Mouse (Mus musculus): ENCODE measurements around the gene Dnaaf1. TPM values are rescaled to one million over a fixed set of nuclear protein-coding genes. Genes with fewer than 3 reads are reported as not detected.

The Dnaaf1 gene
- polyA plus RNA-seq, 1 experiment from 2014 or later, result 0.23 TPM

DNA sequence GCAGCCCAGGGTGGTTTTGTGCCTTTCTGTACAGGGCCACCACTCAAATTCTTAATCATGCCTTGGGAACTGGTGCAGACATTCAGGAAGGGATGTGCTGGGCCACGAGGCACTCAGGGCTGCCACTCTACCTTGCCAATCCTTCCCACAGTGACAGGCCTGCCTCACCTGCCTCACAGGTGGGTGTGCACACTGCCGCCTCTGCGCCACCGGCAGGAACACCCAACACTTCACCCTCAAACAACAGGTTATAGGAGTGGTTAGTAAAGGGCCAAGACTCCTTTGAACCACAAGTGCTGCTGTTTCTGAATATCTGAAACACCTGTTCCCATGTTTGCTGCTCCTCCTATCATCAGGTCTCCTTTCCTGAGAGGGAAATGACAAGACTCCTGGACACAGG is 2.6 kb upstream of the Dnaaf1 start:
- peaks cover 15% of the 10 kb centered on the region for H3K27me3 ChIP-seq (replicated peaks)
- H3K9me3 ChIP-seq (replicated peaks), result no peaks in the 10 kb centered on the region
- 83% methylated on average over 4 of the region's 4 CpGs for WGBS
- H3K4me3 ChIP-seq, result no peak overlapping the region
- no peak for ATAC-seq (ENCODE audit: insufficient number of reproducible peaks, low FRiP score)
- H3K36me3 ChIP-seq, result peaks cover 4% of the 10 kb centered on the region; the same call in 1 of the 2 replicates
- no peak overlapping the region for H3K9ac ChIP-seq
- no peak overlapping the region for H3K4me2 ChIP-seq
- H3K27ac ChIP-seq (ENCODE audit: poor library complexity, severe bottlenecking), result no peak overlapping the region
- H3K4me1 ChIP-seq (replicated peaks), result peaks cover 9% of the 10 kb centered on the region

DNA sequence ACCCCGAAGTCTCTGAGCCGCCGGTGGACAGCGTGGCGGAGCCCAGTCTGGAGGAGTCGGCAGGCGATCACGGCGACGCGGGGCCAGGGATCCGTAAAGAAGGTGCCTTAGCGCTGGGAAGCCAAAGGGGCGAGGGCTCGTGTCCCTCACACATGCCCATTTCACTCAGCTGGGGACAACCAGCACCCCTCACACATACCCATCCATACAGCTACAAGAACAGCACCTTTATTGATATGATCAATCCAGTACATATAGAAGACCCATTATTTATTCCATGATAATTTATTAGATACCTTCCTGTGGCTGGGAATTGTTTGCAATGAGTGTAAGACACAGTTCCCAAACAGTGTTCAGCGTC is 311 bp downstream of the Dnaaf1 start:
- WGBS, result 3% methylated on average over 16 of the region's 16 CpGs
- Histone ChIP-seq H3K27me3 (replicated peaks) (peaks cover 21% of the 10 kb centered on the region), H3K4me1 (replicated peaks) (peaks cover 25% of the 10 kb centered on the region), H3K4me3 (peak overlapping the region; percentile 82), H3K9me3 (replicated peaks) (no peaks in the 10 kb centered on the region), H3K4me2 (peak overlapping the region; percentile 98), H3K9ac (peak overlapping the region; percentile 82; the same call in 1 of the 2 replicates), H3K27ac (ENCODE audit: poor library complexity, severe bottlenecking) (no peak overlapping the region), H3K36me3 (no peaks in the 10 kb centered on the region)
- no peak for ATAC-seq (ENCODE audit: insufficient number of reproducible peaks, low FRiP score)

DNA sequence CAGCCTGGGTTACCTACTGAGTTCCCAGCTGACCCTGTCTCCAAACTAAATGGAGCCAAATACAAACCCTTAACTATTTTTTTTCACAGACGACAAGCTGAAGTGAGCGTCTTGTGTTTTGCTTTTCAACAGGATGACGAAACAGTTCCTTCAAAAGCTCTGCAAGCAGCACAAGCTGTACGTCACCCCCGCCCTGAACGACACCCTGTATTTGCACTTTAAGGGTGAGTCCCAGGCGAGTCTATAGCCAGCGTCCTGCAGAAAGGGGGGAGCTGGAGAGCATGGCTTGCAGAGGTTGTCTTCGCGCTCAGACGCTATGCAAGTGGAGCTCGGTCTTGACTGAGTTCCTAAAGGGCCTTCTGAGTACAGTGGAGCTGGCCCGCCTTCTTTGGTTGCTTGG is 4.1 kb downstream of the Dnaaf1 start:
- H3K36me3 ChIP-seq, result no peaks in the 10 kb centered on the region
- peaks cover 21% of the 10 kb centered on the region for H3K27me3 ChIP-seq (replicated peaks)
- no peak overlapping the region for H3K4me3 ChIP-seq
- H3K9ac ChIP-seq, result no peak overlapping the region
- peaks cover 40% of the 10 kb centered on the region for H3K4me1 ChIP-seq (replicated peaks)
- no peak for ATAC-seq (ENCODE audit: insufficient number of reproducible peaks, low FRiP score)
- 46% methylated on average over 13 of the region's 13 CpGs for WGBS
- H3K9me3 ChIP-seq (replicated peaks), result no peaks in the 10 kb centered on the region
- H3K4me2 ChIP-seq, result no peak overlapping the region
- H3K27ac ChIP-seq (ENCODE audit: poor library complexity, severe bottlenecking), result no peak overlapping the region

DNA sequence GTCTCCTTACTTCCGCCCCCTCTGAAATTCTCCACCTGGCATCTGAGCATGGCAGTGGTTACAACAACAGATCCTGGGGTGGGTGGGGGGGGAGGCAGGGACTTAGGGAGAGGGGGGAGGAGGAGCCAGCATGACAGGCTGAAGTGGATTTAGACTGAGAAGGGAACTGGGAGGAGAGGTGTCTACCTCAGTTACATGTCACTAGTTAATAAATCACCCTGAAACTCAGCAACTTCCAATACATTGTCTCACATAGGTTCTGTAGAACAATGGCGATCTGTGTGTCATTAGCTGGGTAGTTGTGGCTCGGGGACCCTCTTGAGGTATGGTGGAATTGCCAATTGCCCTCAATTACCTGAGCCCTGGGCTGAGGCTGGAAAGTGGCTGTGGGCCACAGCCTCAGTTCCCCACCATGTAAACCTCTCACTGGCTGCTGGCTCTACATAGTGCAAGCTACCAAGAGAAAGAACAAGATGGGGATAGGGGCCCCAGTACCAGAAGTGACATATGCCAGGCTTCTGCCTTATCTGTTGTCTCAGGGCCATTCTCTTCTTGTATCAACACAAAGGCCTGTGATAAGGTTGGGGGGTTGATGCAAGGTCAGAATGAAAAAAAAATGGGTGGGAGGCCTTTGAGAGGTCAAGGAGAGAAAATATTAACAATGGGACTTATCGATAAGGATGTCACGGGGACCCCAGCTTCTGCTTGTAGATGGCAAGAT is 5.6 kb downstream of the Dnaaf1 start:
- Histone ChIP-seq H3K27ac (ENCODE audit: poor library complexity, severe bottlenecking) (peak overlapping the region; percentile 28), H3K4me3 (no peak overlapping the region), H3K27me3 (replicated peaks) (peaks cover 21% of the 10 kb centered on the region), H3K9ac (no peak overlapping the region), H3K4me1 (replicated peaks) (peaks cover 49% of the 10 kb centered on the region), H3K36me3 (no peaks in the 10 kb centered on the region), H3K4me2 (no peak overlapping the region; the same call in 1 of the 2 replicates), H3K9me3 (replicated peaks) (no peaks in the 10 kb centered on the region)
- ATAC-seq (ENCODE audit: insufficient number of reproducible peaks, low FRiP score), result peak; percentile 84
- WGBS, result 43% methylated on average over 5 of the region's 5 CpGs

DNA sequence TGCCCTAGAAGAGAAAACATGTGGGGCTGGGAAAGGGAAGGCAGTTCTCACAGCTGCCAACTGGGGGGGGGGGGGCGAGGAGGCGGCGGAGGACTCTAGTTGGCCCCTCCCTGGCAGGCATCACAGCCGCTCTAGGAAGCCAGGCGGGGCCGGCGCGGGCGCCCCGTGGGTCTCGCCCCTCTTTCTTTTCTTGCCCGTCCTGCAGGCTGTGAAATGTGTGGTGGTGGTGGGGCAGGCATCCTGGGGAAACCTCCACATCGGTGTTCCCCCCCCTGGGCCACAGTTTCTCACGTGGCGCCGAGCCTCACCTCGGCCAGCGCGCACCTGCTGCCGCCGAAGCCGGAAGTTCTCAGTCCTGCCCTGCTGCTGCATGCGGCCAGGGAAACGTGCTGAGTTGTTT is 10.9 kb downstream of the Dnaaf1 start:
- ATAC-seq (ENCODE audit: insufficient number of reproducible peaks, low FRiP score), result 0 out of 2 replicates have a peak, but pooled peaks have one; percentile 37

DNA sequence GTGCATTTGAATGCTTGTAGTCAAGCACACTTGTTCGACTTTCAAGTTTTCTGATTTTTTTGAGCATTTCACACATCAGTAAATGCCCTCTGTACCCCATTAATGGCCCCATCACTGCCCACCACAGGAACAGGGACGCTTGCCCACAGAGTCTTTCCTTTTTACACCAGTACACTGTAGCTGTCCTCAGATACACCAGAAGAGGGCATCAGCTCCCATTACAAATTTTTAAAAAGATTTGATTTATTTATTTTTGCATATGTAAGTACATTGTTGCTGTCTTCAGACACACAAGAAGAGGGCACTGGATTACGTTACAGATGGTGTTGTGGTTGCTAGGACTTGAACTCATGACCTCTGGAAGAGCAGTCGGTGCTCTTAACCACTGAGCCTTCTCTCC is 13.3 kb downstream of the Dnaaf1 start:
- Histone ChIP-seq H3K27ac (ENCODE audit: poor library complexity, severe bottlenecking) (peak overlapping the region; percentile 86), H3K36me3 (no peaks in the 10 kb centered on the region), H3K9ac (no peak overlapping the region; the same call in 1 of the 2 replicates), H3K4me3 (no peak overlapping the region), H3K9me3 (replicated peaks) (no peaks in the 10 kb centered on the region; the same call in 1 of the 2 replicates), H3K4me2 (peak overlapping the region; percentile 37), H3K4me1 (replicated peaks) (peaks cover 48% of the 10 kb centered on the region), H3K27me3 (replicated peaks) (peaks cover 8% of the 10 kb centered on the region; the same call in 1 of the 2 replicates)
- 57% methylated on average over 4 of the region's 4 CpGs for WGBS
- no peak for ATAC-seq (ENCODE audit: insufficient number of reproducible peaks, low FRiP score)

More for the DNA sequence above, 10.9 kb downstream of the Dnaaf1 start:
- Histone ChIP-seq H3K4me1 (replicated peaks) (peaks cover 63% of the 10 kb centered on the region), H3K9ac (peak overlapping the region; percentile 66), H3K4me2 (peak overlapping the region; percentile 68), H3K9me3 (replicated peaks) (no peaks in the 10 kb centered on the region; the same call in 1 of the 2 replicates), H3K27ac (ENCODE audit: poor library complexity, severe bottlenecking) (no peak overlapping the region), H3K27me3 (replicated peaks) (no peaks in the 10 kb centered on the region), H3K36me3 (no peaks in the 10 kb centered on the region), H3K4me3 (peak overlapping the region; percentile 43)
- WGBS, result 20% methylated on average over 17 of the region's 24 CpGs

DNA sequence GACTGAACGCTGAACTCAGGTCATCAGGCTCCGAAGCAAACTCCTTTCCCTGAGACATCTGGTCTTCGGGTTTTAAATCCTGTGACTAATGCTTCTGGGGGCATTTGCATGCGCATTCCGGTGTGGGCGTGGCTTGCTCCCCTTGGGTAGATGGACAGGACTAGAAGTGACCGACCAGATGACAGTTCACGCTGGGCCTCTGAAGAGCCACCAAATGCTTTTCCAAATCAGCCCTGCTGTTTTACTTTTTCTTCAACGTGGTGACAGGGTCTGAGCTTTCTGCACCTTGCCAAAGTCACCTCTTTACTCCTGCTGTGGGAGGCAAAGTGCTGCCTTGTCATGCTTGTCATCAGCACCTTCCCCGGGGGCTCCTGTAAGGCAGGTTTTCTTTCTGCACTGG is 13.8 kb downstream of the Dnaaf1 start:
- Histone ChIP-seq H3K4me1 (replicated peaks) (peaks cover 49% of the 10 kb centered on the region), H3K9me3 (replicated peaks) (no peaks in the 10 kb centered on the region; the same call in 1 of the 2 replicates), H3K36me3 (no peaks in the 10 kb centered on the region), H3K4me3 (no peak overlapping the region), H3K27ac (ENCODE audit: poor library complexity, severe bottlenecking) (peak overlapping the region; percentile 86), H3K9ac (no peak overlapping the region; the same call in 1 of the 2 replicates), H3K27me3 (replicated peaks) (peaks cover 8% of the 10 kb centered on the region; the same call in 1 of the 2 replicates), H3K4me2 (peak overlapping the region; percentile 37)
- peak; percentile 74 for ATAC-seq (ENCODE audit: insufficient number of reproducible peaks, low FRiP score)
- whole genome bisulfite sequencing, result 12% methylated on average over 10 of the region's 10 CpGs

DNA sequence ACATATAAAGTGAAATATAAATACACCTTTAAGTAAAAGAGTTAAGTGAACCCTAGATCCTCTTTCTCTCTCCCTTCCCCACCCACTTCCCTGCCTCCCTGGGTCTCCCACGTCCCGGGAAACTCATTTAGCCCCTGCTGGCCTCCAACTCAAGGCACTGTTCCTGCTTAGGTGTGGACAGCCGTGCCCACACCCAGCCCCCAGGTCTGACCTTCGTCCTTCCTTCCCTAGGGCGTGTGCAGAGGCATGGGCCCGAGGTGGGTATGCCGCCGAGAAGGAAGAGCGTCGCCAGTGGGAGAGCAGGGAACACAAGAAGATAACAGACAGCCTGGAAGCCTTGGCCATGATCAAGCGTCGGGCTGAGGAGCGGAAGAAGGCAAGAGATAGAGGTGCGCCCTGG is 15.3 kb downstream of the Dnaaf1 start:
- no peak overlapping the region for H3K9ac ChIP-seq
- H3K4me3 ChIP-seq, result no peak overlapping the region
- H3K9me3 ChIP-seq (replicated peaks), result no peaks in the 10 kb centered on the region; the same call in 1 of the 2 replicates
- no peak for ATAC-seq (ENCODE audit: insufficient number of reproducible peaks, low FRiP score)
- H3K4me2 ChIP-seq, result no peak overlapping the region
- WGBS, result 50% methylated on average over 14 of the region's 14 CpGs
- peaks cover 52% of the 10 kb centered on the region for H3K4me1 ChIP-seq (replicated peaks)
- H3K36me3 ChIP-seq, result no peaks in the 10 kb centered on the region
- peaks cover 8% of the 10 kb centered on the region; the same call in 1 of the 2 replicates for H3K27me3 ChIP-seq (replicated peaks)
- H3K27ac ChIP-seq (ENCODE audit: poor library complexity, severe bottlenecking), result no peak overlapping the region

- WGBS, result 86% methylated on average over 7 of the region's 7 CpGs
- Histone ChIP-seq H3K9me3 (replicated peaks) (no peaks in the 10 kb centered on the region; the same call in 1 of the 2 replicates), H3K9ac (no peak overlapping the region), H3K4me1 (replicated peaks) (peaks cover 56% of the 10 kb centered on the region), H3K27ac (ENCODE audit: poor library complexity, severe bottlenecking) (no peak overlapping the region), H3K36me3 (no peaks in the 10 kb centered on the region), H3K4me2 (no peak overlapping the region), H3K4me3 (no peak overlapping the region), H3K27me3 (replicated peaks) (peaks cover 8% of the 10 kb centered on the region; the same call in 1 of the 2 replicates)
- no peak for ATAC-seq (ENCODE audit: insufficient number of reproducible peaks, low FRiP score)
Measured at GRCm38 (mm10) chr8:119591456-119591855, 16.4 kb downstream of the Dnaaf1 start.

DNA sequence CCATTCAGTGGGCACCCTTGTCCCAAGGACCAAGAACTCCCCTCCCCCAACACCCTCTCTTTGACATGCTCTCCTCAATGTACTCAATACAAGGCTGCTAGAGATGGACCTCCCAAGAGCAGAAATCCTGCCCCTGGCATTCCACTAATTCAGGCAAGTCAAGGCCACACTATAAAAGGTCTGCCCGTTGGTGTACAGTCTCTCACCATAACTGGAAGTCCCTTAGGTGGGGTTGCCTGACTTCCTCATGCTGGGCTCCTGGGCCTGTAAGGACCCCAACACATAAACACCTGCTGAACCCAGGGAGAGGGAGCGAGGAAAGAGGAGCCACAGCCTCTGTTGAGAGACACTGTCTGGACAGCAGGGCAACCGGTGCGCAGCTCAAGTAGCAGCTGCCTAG is 28.7 kb downstream of the Dnaaf1 start:
- no peak for ATAC-seq (ENCODE audit: insufficient number of reproducible peaks, low FRiP score)
- H3K27me3 ChIP-seq (replicated peaks), result no peaks in the 10 kb centered on the region
- no peak overlapping the region; the same call in 1 of the 2 replicates for H3K4me3 ChIP-seq
- H3K4me2 ChIP-seq, result peak overlapping the region; percentile 88
- no peak overlapping the region for H3K9ac ChIP-seq
- 93% methylated on average over 4 of the region's 4 CpGs for WGBS
- H3K27ac ChIP-seq (ENCODE audit: poor library complexity, severe bottlenecking), result no peak overlapping the region
- H3K9me3 ChIP-seq (replicated peaks), result peaks cover 4% of the 10 kb centered on the region; the same call in 1 of the 2 replicates
- peaks cover 40% of the 10 kb centered on the region for H3K36me3 ChIP-seq
- peaks cover 11% of the 10 kb centered on the region for H3K4me1 ChIP-seq (replicated peaks)

GRCm38 (mm10) chr8:119604398-119604803 is 29.4 kb downstream of the Dnaaf1 start:
- peak overlapping the region; percentile 80 for H3K9ac ChIP-seq
- peaks cover 11% of the 10 kb centered on the region for H3K4me1 ChIP-seq (replicated peaks)
- H3K36me3 ChIP-seq, result peaks cover 34% of the 10 kb centered on the region
- ATAC-seq (ENCODE audit: insufficient number of reproducible peaks, low FRiP score), result 0 out of 2 replicates have a peak, but pooled peaks have one; percentile 17
- peak overlapping the region; percentile 88 for H3K4me2 ChIP-seq
- peaks cover 8% of the 10 kb centered on the region for H3K9me3 ChIP-seq (replicated peaks)
- H3K27me3 ChIP-seq (replicated peaks), result no peaks in the 10 kb centered on the region
- H3K27ac ChIP-seq (ENCODE audit: poor library complexity, severe bottlenecking), result no peak overlapping the region
- 24% methylated on average over 12 of the region's 12 CpGs for WGBS
- H3K4me3 ChIP-seq, result peak overlapping the region; percentile 83
